Mouse (Mus musculus) kidney, embryonic 16.5 days (tissue): ENCODE measurements around the gene Rab12. TPM values are rescaled to one million over a fixed set of nuclear protein-coding genes. Genes with fewer than 3 reads are reported as not detected.

ENCODE experiments used
- ATAC-seq: fragments of 200-750 bp; cut with Nextera tagmentation; 2 replicates; pipeline ENCODE4 v1.8.0; 2017; ENCODE audit warnings: moderate TSS enrichment; ENCODE audit not compliant: low FRiP score, low TSS enrichment
- H3K27ac ChIP-seq: fragments of 300-500 bp; sonication (generic); 2 replicates; pipeline ENCODE4 v1.5.1; 2014; ENCODE audit warnings: low read length
- H3K27me3 ChIP-seq: fragments of 300-500 bp; sonication (generic); 2 replicates; pipeline ENCODE4 v1.6.1; 2014; ENCODE audit warnings: low read length, control low read depth, mixed read lengths; ENCODE audit not compliant: insufficient read depth
- H3K36me3 ChIP-seq: fragments of 300-500 bp; sonication (generic); 2 replicates; pipeline ENCODE4 v1.6.1; 2014; ENCODE audit warnings: low read length, control low read depth, mixed read lengths; ENCODE audit not compliant: insufficient read depth
- H3K4me1 ChIP-seq: fragments of 300-500 bp; sonication (generic); 2 replicates; pipeline ENCODE4 v1.6.1; 2014; ENCODE audit warnings: low read length, control low read depth, mixed read lengths; ENCODE audit not compliant: insufficient read depth
- H3K4me2 ChIP-seq: fragments of 300-500 bp; sonication (generic); replicated peaks from 2 replicates; pipeline ENCODE4 v1.6.1; 2014; ENCODE audit warnings: low read depth, low read length
- H3K4me3 ChIP-seq: fragments of 300-500 bp; sonication (generic); 2 replicates; pipeline ENCODE4 v1.5.1; 2014; ENCODE audit warnings: mild to moderate bottlenecking, low read length
- H3K9ac ChIP-seq: fragments of 300-500 bp; sonication (generic); replicated peaks from 2 replicates; pipeline ENCODE4 v1.6.1; 2014; ENCODE audit warnings: low read length
- H3K9me3 ChIP-seq: fragments of 300-500 bp; sonication (generic); 2 replicates; pipeline ENCODE4 v1.6.1; 2016; ENCODE audit warnings: low read length, control low read depth
- WGBS: fragments of 180-500 bp; shearing (Covaris S2); extraction: QIAGEN DNeasy Blood & Tissue Kit; methylation state at CpG from one replicate; pipeline ENCODE4 v1.1.7; 2014; 5-methylcytosine and 5-hydroxymethylcytosine counted together
- polyA plus RNA-seq: library from polyadenylated mRNA; unstranded; fragments of >200 nt; fragmentation: Nextera tagmentation; extraction: Ambion mirVana; gene quantifications from 2 replicates; pipeline ENCODE4 v1.2.1, GENCODE M21; 2015

Rab12 gene
- polyA plus RNA-seq, result 15.7 and 35.9 TPM in 2 replicates

DNA sequence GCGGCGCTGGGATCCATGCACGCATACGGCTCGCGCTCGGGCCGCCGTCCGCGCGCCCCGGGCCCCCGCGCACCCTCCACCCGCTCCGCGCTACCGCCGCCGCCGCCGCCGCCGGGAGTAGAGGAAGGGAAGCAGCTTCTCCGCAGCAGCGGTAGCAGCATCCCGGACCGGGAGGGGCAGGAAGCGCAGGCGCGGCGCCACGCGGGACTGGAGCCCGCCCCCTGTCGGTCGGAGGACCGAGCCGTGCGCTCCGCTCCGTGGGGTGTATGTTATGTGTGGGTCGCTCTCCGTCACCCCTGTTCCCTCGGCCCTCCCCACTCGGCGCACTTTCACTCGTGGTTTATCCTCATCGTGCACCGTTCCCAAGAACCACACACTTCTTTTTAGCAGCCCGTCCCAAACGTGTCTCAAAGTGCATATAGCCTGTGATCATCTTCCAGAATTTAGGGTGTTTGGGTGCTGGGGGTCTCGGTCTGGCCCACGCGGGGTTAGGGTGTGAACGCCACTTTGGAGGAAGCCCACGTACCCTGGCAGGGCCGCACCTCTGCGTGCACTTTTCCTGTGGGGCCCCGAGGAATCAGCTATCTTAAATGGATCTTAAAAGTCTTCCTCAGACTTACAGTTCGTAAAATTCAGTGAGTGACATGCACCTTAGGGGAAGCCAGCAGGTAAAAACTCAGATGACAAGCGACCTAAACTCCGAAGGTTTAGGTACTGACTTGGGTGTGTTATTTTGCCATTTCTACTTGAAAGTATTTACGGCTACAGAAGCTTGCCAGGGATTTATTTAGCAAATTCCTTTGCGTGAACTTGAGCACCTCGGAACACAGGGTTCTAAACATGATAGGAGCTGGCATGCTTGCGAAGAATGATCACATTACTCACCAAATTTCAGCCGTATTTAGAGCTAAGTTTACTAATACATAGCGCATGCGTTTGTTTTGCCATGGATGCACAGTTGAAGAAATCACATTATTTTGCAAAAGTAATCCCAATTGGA is at the start of gene Rab12:
Rab12 (minus strand) TSS at position 176 of the 1,000 bp plus-strand sequence.
- 6% methylated on average over 62 of the region's 71 CpGs for WGBS
- ATAC-seq, result peak; percentile 94

GRCm38 (mm10) chr17:66564213-66564612 is 44.7 kb upstream of the Rab12 start:
- no peak overlapping the region for H3K4me2 ChIP-seq
- H3K27ac ChIP-seq, result peak overlapping the region; percentile 16
- peak; percentile 90 for ATAC-seq
- no peaks in the 10 kb centered on the region for H3K9me3 ChIP-seq
- WGBS, result 29% methylated on average over 7 of the region's 7 CpGs
- H3K36me3 ChIP-seq, result no peaks in the 10 kb centered on the region
- H3K9ac ChIP-seq, result no peak overlapping the region
- no peak overlapping the region for H3K4me3 ChIP-seq
- H3K27me3 ChIP-seq, result no peaks in the 10 kb centered on the region
- H3K4me1 ChIP-seq, result peaks cover 6% of the 10 kb centered on the region; the same call in 1 of the 2 replicates

More for the DNA sequence above, at the start of gene Rab12:
- peaks cover 19% of the 10 kb centered on the region for H3K4me1 ChIP-seq
- peak within 1 kb of the TSS; percentile 85 for H3K4me2 ChIP-seq
- H3K9ac ChIP-seq, result peak within 1 kb of the TSS; percentile 93
- no peak within 1 kb of the TSS for H3K27ac ChIP-seq
- peak within 1 kb of the TSS; percentile 91 for H3K4me3 ChIP-seq
- no peaks in the 10 kb centered on the region for H3K9me3 ChIP-seq
- H3K27me3 ChIP-seq, result no peaks in the 10 kb centered on the region
- no peaks in the 10 kb centered on the region for H3K36me3 ChIP-seq

- peaks cover 6% of the 10 kb centered on the region; the same call in 1 of the 2 replicates for H3K4me1 ChIP-seq
- no peak for ATAC-seq
- no peak overlapping the region for H3K4me2 ChIP-seq
- 51% methylated on average over 1 of the region's 1 CpGs for WGBS
- no peaks in the 10 kb centered on the region for H3K36me3 ChIP-seq
- no peaks in the 10 kb centered on the region for H3K27me3 ChIP-seq
- H3K9ac ChIP-seq, result no peak overlapping the region
- H3K9me3 ChIP-seq, result no peaks in the 10 kb centered on the region
- H3K27ac ChIP-seq, result 0 out of 2 replicates have a peak overlapping the region, but pooled peaks have one; percentile 11
- no peak overlapping the region for H3K4me3 ChIP-seq
These were observed 44.0 kb upstream of the Rab12 start for GRCm38 (mm10) chr17:66563551-66563950.

DNA sequence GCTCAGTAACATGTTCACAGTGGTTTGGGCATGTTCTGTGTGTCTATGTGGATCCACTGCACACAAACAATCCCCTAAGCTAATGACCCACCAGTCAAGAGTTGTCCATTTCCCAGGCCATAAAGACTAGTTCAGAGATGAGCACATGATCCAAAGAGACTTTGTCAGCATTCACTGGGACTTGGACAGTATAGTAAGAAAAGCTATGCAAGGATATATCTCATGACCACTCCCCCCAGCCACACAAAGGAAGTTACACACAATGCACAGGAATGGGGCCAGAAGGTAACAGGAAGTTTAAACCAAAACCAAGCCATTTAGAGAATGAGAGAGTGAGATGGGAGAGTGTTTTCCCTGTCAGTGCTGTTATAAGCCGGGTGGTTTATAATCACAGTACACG is 41.9 kb upstream of the Rab12 start:
- no peaks in the 10 kb centered on the region for H3K27me3 ChIP-seq
- no peak for ATAC-seq
- 36% methylated on average over 2 of the region's 2 CpGs for WGBS
- H3K4me2 ChIP-seq, result no peak overlapping the region
- H3K36me3 ChIP-seq, result no peaks in the 10 kb centered on the region
- H3K4me1 ChIP-seq, result peaks cover 6% of the 10 kb centered on the region; the same call in 1 of the 2 replicates
- no peak overlapping the region for H3K4me3 ChIP-seq
- H3K9ac ChIP-seq, result no peak overlapping the region
- H3K27ac ChIP-seq, result no peak overlapping the region
- H3K9me3 ChIP-seq, result no peaks in the 10 kb centered on the region

GRCm38 (mm10) chr17:66558404-66559317 is 39.1 kb upstream of the Rab12 start:
- 69% methylated on average over 17 of the region's 17 CpGs for WGBS

DNA sequence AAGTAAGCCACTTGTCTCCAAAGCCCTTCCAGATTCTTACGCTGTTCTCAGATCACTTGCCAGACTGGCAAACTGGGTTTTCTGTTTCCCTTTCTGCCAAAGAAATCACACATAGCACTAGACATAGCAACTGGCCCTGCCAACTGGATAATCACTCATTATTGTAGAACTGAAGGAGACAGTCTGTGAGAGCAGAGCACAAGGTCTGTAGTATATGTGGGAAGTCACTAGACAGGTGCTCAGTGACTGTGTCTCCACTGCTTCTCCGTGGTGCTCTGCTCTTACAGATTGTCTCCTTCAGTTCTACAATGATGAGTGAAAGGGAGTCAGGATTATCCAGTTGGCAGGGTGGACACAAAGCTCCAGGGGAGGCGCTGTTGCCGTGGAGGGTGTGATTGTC is 33.2 kb upstream of the Rab12 start:
- H3K27me3 ChIP-seq, result no peaks in the 10 kb centered on the region
- H3K36me3 ChIP-seq, result no peaks in the 10 kb centered on the region
- H3K4me3 ChIP-seq, result no peak overlapping the region
- no peak overlapping the region for H3K27ac ChIP-seq
- no peak overlapping the region for H3K4me2 ChIP-seq
- H3K9ac ChIP-seq, result no peak overlapping the region
- 79% methylated on average over 4 of the region's 4 CpGs for WGBS
- H3K9me3 ChIP-seq, result no peaks in the 10 kb centered on the region
- H3K4me1 ChIP-seq, result no peaks in the 10 kb centered on the region
- ATAC-seq, result no peak

More at GRCm38 (mm10) chr17:66558404-66559317, 39.1 kb upstream of the Rab12 start:
- no peaks in the 10 kb centered on the region for H3K27me3 ChIP-seq
- H3K9me3 ChIP-seq, result no peaks in the 10 kb centered on the region
- H3K36me3 ChIP-seq, result no peaks in the 10 kb centered on the region
- H3K4me2 ChIP-seq, result no peak overlapping the region
- peaks cover 2% of the 10 kb centered on the region; the same call in 1 of the 2 replicates for H3K4me1 ChIP-seq
- no peak for ATAC-seq
- no peak overlapping the region for H3K4me3 ChIP-seq
- H3K27ac ChIP-seq, result no peak overlapping the region
- no peak overlapping the region for H3K9ac ChIP-seq

DNA sequence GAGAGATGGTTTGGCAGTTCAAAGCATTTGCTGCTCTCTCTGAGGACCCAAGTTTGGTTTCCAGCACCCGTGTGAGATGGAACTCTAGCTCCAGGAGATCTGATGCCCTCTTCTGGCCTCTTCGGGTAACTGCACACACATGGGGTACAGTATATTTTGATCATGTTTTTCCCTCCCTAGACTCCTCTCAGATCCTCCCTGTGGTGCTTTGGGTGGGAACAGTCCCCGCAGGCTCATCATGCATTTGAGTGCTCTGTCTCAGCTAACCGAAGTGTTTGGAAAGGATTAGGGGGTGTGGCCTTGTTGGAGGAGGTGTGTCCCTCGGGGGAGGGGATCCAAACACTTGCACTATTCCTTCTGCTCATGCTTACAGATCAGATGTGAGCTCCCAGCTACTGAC is 31.0 kb upstream of the Rab12 start:
- ATAC-seq, result no peak
- Histone ChIP-seq H3K9me3 (no peaks in the 10 kb centered on the region), H3K4me3 (no peak overlapping the region), H3K9ac (no peak overlapping the region), H3K4me1 (no peaks in the 10 kb centered on the region), H3K27me3 (no peaks in the 10 kb centered on the region), H3K36me3 (no peaks in the 10 kb centered on the region), H3K27ac (no peak overlapping the region), H3K4me2 (no peak overlapping the region)
- WGBS, result 95% methylated on average over 5 of the region's 5 CpGs

DNA sequence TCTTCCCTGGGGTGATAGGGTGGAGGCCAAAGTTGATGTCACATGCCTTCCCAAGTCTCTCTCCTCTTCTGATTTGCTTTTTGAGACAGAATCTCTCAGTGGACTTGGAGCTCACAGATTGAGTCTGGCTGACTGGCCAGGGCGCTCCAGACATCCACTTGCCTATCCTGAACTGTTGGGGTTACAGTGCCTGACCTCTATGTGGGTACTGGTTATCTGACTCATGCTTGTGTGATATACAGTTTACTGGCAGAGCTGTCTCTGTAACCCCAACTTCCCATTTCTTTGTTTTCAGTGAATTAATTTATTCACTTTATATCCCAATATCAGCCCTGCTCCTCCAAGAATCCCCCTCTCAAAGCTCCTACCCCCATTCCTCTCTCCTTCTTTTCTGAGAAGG is 12.8 kb upstream of the Rab12 start:
- no peak overlapping the region for H3K27ac ChIP-seq
- no peak overlapping the region for H3K9ac ChIP-seq
- peaks cover 9% of the 10 kb centered on the region; the same call in 1 of the 2 replicates for H3K9me3 ChIP-seq
- H3K27me3 ChIP-seq, result no peaks in the 10 kb centered on the region
- no peak for ATAC-seq
- no peaks in the 10 kb centered on the region for H3K36me3 ChIP-seq
- H3K4me3 ChIP-seq, result no peak overlapping the region
- WGBS, result 86% methylated on average over 1 of the region's 1 CpGs
- H3K4me1 ChIP-seq, result no peaks in the 10 kb centered on the region
- no peak overlapping the region for H3K4me2 ChIP-seq

GRCm38 (mm10) chr17:66523396-66523795 is 3.9 kb upstream of the Rab12 start:
- Histone ChIP-seq H3K27ac (no peak overlapping the region), H3K36me3 (no peaks in the 10 kb centered on the region), H3K9me3 (no peaks in the 10 kb centered on the region), H3K4me2 (no peak overlapping the region), H3K4me3 (no peak overlapping the region), H3K27me3 (no peaks in the 10 kb centered on the region), H3K9ac (no peak overlapping the region), H3K4me1 (peaks cover 8% of the 10 kb centered on the region; the same call in 1 of the 2 replicates)
- ATAC-seq, result no peak
- 76% methylated on average over 5 of the region's 5 CpGs for WGBS
